Mouse (Mus musculus) thymus, postnatal 0 days (tissue): ENCODE results near the gene St6galnac6. TPM values are rescaled to one million over a fixed set of nuclear protein-coding genes. Genes with fewer than 3 reads are reported as not detected.
A peak's percentile ranks its signal among the peaks of the same experiment; 100 is the strongest.

Source experiments
- DNase-seq: peaks from one replicate; pipeline ENCODE4 v3.0.0-alpha.2; 2015; ENCODE audit warnings: low spot score
- polyA plus RNA-seq: library from polyadenylated mRNA; unstranded; fragments of >200 nt; fragmentation: Nextera tagmentation; extraction: Ambion mirVana; gene quantifications from 2 replicates; pipeline ENCODE4 v1.2.1, GENCODE M21; 2015

St6galnac6 gene
- polyA plus RNA-seq, 1 experiment from 2014 or later: 5.7 TPM

DNA sequence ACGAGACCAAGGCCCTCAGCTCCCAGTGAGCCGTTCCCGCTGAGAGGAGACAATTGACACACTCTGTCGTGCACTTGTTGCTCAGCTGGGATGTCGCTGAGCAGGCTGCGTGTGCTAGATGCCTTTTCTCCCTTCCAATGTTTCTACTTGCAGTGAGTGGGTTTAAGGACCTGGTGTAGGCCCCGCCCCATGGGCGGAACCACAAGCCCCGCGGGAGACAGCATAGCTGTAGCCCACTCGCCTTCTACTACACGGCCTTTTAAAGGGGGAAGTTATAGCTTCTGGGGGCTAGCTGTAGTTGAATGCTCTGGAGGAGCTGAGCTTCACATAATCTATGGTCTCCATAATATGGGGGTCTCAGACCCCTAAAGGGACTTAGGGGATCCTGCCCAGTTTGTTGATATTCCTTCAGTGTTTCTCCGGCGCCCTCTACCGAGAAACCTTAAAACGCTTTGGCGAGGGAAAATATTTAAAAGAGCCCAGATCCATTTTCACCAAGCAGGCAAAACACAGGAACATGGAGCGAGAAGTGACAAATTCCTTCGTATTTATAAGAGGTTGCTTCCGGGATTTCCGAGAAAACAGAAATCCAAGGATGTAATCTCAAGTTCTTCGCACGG lies 11.2 kb downstream of the St6galnac6 start:
- DNase-seq: peak; percentile 59

DNA sequence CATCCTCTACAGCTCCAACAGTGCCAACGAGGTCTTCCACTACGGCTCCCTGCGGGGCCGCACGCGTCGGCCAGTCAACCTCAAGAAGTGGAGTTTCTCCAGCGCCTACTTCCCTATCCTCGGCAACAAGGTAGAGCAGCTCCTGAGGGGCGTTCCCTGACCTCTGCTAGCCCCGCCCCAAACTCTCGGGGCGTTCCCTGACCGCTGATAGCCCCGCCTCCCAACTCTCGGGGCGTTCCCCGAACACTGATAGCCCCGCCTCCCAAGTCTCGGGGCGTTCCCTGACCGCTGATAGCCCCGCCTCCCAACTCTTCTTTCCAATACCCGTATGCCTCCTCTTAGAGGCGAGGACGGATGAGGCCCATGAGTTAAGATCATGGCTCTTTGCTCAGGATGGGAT lies 12.8 kb downstream of the St6galnac6 start:
- no peak for DNase-seq

DNA sequence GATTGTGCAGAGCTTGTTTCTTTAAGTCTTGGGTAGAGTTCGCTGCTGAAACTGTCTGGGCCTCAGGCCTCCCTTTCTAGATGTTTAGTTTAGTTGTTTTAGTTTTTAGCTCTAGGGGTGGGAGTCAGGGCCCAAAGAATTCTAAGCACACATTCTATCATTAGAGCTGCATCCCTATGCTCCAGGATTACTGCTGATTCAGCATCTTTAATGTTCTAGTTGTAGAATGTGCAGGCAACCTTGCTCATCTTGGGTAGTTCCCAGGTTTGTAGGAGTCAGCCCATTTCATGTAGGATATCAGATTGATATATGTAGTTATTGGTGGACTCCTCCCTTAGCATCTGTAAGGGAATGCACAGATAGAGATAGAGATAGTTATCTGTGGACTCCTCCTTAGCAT lies 17.6 kb downstream of the St6galnac6 start:
- no peak for DNase-seq

DNA sequence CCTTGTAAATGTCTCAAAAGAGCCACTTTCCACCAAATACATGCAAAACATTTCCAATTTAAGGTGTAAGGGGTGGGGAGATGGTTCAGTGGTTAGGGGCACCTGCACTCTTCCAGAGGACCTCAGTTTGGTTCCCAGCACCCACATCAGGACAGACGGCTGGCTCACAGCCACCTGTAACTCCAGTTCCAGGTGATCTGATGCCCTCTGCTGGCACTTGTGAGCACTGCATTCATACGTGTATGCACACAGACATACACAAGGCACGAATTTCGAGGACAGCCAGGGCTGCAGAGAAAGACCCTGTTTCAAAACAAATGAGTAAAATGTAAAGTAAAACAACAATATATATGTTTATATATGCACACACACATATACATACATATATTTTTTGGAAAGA lies 18.1 kb downstream of the St6galnac6 start:
- no peak for DNase-seq

DNA sequence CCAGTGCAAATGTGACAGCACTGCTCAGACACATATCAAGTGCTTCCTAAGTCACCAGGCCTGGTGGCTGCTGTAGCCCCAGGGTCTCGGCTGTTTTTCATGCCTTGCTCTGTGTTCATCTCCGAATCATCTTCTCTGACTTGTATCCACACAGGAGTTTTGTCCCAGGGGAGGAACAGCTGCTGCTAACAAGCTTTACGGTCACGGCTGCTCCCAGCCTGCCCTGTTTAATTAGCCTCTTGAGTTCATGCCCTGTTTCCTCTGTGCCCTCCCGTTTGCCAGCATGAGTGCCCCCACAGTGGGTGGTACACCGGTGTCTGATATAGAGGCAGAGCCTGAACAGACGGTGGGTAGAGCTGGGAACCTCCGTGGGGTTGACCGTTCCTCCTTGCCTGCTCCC lies 18.5 kb downstream of the St6galnac6 start:
- DNase-seq: no peak

DNA sequence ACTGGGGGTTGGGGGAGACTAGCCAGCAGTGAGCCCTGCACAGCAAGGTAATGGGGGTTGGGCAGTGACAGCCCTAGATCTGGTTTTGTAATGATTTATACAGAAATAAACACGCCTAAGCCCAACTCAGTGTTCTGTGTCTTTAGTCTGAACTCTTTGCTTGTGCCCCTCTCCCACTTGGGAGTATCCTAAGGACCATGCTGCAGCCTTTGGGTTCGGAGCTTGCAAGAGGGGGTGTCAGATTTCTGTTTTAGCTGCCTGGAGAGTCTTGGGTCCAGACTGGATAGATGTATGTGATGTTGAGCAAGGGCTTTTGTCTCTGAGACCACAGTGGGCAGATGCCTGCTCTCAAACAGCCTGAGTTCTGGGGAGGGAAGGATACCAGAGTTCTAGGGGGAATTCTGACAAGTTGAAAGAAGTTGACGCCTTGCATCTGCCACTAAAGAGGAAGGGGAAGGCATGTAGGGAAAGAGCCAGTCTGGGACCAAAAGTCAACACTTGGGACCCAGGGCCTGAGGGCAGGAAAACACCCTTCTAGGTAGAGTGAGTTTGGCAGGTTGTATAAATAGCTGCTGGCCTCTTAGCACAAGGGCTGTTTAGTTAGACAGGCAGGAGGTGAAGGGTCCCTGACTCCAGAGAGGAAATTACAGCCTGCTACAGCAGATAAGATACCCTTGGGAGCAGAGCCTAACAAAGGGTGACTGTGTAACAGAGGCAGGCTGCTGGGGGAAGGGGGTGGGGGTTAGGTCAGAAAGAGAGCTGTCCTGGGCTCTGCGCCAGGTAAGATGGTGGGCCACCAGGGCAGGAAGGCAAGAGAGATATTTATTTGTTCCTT lies 21.4 kb downstream of the St6galnac6 start:
- DNase-seq: no peak

DNA sequence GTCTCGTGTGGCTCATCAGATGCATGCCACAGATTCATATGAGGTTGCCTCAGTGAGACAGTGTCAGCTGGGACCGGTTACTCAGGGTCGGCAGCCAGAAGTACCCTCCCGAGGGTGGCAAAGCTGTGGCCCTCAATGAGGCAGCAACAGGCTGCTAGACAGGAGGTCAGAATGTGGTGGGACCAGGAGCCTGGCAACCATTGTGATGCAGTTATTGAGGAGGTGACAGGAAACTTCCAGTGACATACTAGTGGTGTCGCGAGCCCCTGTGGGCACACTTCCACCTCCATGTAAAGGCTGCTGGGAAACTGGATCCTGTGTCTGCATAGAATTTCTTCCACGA lies 22.0 kb downstream of the St6galnac6 start, which contains the start of gene Ak1:
Gene Ak1, plus strand, starts transcription at position 242 of the 343 bp plus-strand sequence.
- DNase-seq: no peak

DNA sequence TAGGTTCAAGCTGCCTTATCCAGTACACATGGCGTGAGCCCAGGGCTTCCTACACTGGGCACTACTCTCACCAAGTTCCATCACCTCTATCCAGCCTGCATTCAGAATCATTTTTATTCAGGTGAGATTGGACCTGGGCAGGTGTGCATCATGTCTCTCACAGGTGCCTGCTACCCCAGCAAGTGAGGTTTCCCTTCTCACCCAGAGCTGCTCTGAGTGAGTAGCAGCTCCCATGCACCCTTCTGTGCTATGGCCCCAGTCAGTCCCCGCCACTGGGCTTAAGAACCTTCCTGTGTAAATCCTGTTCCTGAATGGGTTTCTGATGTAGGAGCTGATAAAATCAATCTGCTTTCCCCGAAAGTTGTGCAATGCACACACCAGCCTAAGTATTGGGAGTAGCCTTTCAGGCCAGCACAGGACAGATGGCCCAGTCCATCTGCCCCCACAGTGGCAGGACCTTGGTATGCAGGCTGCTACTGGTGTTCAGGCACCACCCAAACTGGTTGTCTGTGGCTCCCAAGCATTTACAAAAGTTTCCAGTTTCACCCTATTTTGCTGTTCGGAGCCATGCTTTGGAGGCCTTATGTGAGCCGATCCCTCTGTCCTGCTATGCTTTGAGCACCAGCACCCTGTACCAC lies 24.7 kb downstream of the St6galnac6 start:
- no peak for DNase-seq

DNA sequence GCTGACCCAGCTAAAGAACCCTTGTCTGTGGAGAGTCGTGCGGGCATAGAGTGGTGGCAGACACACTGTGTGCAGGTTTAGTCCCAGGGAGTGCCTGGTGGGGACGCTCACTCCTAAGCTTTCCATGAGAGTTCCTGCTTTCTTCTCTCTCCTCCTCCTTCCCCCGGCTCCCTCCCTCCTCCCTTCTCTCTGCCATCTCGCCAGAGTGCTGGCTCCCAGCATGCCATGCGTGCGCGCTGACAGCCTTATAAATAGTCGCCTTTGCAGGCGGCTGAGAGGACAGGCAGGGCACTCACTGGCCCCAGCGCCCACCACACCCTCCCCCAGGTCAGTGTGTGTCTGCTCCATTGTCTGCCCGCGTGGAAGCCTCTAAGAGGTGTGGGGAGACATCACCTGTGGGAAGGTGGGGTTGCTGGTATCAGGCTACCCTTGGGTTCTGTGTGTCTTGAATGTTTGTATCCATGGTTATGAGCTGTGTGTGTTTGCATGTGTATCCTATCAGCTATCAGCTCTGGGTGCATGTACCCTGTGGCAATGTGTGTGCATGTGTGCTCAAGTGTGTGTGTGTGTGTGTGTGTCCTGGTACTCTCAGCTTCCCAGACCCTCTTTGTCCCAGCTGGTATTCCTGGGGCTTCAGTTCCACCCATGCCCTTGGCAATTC lies 25.8 kb downstream of the St6galnac6 start:
- no peak for DNase-seq

DNA sequence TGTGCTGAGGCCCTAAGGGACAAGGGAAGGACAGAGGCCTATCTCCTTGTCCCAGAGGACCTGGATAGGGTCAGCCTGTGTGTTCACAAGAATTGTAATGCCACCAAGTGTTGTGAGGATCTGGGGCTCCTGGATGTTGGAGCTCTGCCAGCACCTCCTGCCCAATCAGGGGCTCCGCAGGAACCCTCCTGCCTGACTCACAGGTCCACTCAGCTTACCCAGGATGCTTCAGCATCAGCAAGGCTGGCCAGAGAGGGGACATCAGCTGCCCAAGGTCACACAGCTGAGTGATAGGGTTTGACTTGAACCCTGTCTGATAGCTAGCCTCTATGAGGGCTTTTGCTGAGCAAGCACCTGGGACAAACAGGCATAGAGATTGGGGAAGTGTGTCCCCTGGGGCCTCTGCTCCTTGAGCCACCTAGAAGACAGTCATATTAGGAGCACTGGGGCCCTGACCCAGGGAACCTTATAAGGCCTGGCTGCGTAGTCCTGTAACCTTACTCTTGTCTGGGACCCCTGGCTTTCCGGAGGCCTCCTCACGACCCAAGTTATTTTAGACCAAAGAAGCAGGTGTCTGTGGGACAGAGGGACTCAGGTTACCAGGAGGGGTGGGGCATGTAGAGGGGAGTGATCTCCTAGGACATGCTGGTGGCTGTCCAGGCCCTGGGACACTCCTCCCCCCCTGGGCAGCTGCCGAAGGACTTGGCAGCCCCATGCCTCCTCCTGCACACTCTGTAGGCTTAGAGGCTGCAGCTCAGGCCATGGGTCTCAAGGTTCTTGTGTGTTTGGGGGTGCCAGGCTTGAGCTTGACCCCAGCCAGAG lies 26.6 kb downstream of the St6galnac6 start:
- no peak for DNase-seq

DNA sequence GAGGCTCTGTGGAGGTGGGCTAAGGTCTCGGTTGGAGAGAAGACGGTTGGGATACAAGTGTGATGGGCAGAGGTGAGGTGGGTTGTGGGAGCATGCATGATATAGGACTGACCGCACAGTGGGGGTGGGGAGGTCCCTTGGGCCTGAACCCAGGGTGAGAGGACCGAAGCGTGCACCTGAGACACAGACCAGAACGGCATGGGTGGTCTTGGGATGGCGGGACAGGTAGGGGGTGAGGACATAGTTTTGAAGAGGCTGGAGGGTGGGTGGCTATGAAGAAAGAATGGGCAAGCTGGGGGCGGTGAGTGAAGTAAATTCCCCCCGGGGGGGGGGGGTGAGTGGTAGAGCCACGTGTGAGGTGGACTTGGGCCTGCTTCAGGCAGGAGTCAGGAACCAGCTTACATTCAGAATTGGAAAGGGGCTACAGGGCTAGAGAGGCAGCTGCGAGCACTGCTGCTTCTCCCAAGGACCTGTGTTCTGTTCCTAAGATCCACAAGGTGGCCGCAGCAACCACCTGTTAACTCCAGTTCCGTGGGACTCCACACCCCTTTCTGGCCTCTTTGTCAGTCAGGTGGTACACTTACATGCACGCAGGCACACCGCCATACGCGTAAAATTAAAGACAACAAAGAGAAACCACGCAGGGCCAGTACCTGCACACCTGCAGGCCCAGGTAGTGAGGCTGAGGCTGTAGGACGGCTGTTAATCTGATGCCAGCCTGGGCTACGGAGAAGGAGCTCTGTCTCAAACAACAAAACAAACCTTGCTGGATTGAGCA lies 27.9 kb downstream of the St6galnac6 start:
- no peak for DNase-seq

DNA sequence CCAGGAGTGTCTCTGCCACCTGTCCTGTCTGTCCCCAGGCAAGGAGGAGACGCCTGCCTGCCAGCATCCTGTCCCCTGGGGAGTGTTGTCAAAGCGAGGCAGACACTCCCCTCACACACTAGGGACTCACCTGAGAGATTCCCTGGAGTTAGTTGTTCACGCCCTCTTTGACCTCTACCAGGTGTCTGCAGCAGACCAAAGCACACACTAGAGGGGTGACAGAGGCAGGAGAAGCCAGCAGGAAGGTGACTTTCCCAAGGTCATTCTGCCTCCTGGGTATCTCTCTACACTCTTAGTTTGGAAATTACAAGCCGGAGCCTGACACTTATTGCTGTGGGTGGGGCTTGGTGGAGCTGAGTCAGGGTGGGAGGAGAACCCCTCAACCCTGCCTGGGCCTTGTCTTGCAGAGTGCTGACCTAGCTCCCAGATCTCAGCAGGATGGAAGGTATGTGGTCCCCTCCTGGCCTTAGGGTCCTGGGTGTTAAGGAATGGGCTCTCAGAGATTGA lies 28.6 kb downstream of the St6galnac6 start:
- no peak for DNase-seq

DNA sequence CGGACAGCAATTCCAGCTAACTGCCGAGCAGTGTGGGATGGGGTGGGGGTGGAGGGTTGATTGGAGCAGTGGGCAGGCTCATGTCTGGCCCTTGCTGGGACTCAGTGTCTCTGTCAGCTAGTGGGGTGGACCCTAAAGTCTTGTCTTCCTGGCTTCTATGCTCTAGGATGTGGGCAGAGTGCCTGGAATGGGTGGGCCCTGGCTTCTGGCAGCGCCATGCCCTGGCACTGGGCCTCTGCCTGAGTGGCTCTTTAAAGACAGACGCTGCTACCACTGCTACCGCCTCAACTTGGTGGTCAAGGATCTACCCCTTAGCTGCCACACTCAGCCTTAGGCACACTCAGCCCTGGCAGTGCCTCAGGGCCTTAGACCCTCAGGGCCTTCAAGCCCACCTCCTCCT lies 29.2 kb downstream of the St6galnac6 start:
- no peak for DNase-seq

DNA sequence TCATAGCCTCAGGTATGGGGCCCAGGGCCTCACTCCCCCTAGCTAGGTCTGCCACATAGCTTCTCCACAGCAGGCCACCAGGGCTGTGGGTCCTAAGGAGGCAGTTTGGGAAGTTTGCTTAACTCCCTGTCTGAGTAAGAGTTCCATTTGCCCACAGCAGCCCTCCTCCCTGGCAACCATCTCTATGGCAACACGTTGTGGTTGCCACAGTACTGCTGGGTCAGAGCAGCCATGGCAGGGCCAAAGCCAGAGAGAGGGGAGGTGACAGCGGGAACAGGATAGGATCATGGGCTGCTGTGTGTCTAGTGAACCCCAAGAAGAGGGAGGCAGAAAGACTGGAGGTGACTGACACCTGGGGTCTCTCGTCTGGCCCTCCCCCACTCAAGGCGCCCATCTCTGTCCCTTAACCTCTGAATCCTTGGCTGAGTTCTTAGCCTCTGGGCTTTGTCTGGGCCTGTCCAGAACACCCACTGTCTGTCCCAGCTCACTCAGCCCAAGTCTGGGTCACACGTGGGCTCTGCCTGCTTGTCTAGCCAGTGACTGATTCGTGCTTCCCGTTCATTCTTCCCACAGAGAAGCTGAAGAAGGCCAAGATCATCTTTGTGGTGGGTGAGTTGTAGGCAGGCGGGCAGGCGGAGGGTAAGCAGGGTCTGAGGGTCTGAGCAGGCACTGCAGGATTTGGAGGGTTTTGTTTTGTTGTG lies 29.9 kb downstream of the St6galnac6 start:
- peak; percentile 20 for DNase-seq

DNA sequence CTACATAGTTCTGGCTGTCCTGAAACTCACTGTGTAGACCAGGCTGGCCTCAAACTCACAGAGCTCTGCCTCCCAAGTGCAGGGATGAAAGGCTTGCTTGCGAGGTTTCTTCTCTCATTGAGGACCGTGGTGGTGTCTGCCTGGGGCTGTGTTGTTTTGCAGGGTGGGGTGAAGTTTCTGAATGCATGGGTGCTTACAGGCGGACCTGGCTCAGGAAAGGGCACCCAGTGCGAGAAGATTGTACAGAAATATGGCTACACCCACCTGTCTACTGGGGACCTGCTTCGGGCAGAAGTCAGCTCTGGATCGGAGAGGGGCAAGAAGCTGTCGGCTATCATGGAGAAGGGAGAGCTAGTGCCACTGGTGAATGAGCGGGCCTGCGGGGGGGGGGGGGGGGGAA lies 30.5 kb downstream of the St6galnac6 start:
- no peak for DNase-seq

DNA sequence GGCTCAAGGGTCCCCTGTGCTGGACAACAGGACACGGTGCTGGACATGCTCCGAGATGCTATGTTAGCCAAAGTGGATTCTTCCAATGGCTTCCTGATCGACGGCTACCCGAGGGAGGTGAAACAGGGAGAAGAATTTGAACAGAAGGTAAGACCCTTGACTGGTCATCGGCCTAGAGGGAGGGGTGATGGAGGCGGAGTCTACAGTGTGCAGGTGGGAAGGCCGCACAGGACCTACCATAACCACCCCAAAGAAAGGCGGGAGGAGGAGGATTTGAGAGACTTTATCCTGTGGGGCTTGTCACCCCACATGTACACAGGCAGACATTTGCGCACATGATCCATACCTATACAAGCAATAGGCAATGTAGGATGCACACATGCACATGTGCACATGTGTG lies 31.5 kb downstream of the St6galnac6 start:
- no peak for DNase-seq

DNA sequence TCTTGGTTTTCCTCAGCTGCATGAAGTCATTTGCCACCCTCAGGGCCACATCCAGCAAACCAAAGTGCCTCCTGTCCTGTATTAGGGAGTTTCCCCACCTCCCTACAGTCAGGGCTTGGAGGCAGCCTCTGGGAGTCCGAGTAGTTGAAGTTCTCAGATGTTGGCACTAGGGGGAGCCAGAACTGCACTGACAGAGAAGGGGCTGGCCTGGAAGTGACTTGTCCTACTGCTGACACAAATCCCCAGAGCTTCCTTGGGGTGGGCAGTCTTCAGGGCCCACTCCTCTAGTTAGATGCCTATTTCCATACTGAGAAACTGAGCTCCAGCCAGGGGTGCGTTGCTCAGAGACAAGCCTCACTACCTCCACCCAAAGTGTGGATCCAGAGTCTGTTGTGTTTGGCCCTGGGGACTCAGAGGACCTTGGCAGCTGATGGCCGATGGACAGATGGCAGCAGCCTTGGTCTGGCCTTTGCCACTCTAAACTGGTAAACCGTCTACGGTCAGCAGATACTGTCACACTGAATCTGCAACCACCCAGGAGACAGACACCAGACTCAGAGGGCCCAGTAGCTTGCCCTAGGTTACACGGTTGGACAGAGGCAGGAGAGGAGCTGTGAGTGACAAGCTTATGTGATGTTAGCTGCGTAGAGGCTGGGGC lies 32.4 kb downstream of the St6galnac6 start:
- DNase-seq: peak; percentile 83

DNA sequence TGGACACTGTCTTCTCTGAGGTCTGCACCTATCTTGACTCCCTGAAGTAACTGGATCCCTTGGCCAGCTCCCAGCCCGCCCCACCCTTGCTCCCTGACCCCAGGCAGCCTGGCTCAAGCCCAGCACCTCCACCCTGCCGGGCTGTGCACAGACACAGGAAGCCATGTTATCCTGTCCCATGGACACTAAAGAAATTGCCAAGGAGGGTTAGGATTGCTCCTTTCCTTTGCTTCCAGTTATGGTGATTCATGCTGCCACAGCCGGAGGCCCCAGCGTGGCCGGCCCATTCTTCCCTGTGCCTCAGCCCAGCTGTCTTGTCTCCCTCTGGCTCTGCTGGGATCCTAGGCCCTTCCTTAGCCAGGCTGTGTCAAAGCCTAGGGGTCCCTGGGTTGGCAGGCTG lies 34.2 kb downstream of the St6galnac6 start:
- DNase-seq: no peak
